Mouse (Mus musculus) left cerebral cortex, adult 18-20 months (tissue): Measurements from ENCODE around the gene Spag5. TPM values are rescaled to one million over a fixed set of nuclear protein-coding genes. Genes with fewer than 3 reads are reported as not detected.
A peak's percentile ranks its signal among the peaks of the same experiment; 100 is the strongest.

Experiments used
- DNase-seq, 2 experiments: peaks; one replicate each; pipeline ENCODE4 v3.0.0; 2021 to 2022; ENCODE audit warnings: low spot score in 2 of 2, mixed read lengths in 1 of 2
- total RNA-seq, 2 experiments: library from RNA; stranded (reverse); gene quantifications; 2 replicates each; pipeline ENCODE4 v1.2.3; 2021

The Spag5 gene
- total RNA-seq, 2 experiments from 2014 or later: 9.8 to 11.3 TPM

GRCm38 (mm10) chr11:78347908-78348307 lies 46.6 kb downstream of the Spag5 start:
- no peak for DNase-seq

GRCm38 (mm10) chr11:78348474-78348873 lies 47.1 kb downstream of the Spag5 start:
- no peak for DNase-seq

GRCm38 (mm10) chr11:78349441-78350358 lies 48.4 kb downstream of the Spag5 start:
- no peak for DNase-seq

GRCm38 (mm10) chr11:78353081-78353480 lies 51.8 kb downstream of the Spag5 start:
- no peak for DNase-seq

- DNase-seq: no peak
Measured at GRCm38 (mm10) chr11:78354905-78355304, 53.6 kb downstream of the Spag5 start.

- DNase-seq: peak; percentile 58 to 77
Measured at GRCm38 (mm10) chr11:78355471-78356238, 54.3 kb downstream of the Spag5 start.

- DNase-seq: peak in 1 of 2 experiments; percentile 42
Measured at GRCm38 (mm10) chr11:78358330-78359007, 57.1 kb downstream of the Spag5 start.

- DNase-seq: peak; percentile 72 to 81
Measured at GRCm38 (mm10) chr11:78360125-78360788, 58.9 kb downstream of the Spag5 start.

GRCm38 (mm10) chr11:78360789-78361131 lies 59.4 kb downstream of the Spag5 start:
- DNase-seq: no peak

GRCm38 (mm10) chr11:78363309-78364007 lies 62.1 kb downstream of the Spag5 start:
- no peak for DNase-seq

- DNase-seq: no peak
Measured at GRCm38 (mm10) chr11:78364103-78364502, 62.8 kb downstream of the Spag5 start.

GRCm38 (mm10) chr11:78367456-78368225 lies 66.3 kb downstream of the Spag5 start:
- DNase-seq: no peak

GRCm38 (mm10) chr11:78370389-78370788 lies 69.1 kb downstream of the Spag5 start:
- DNase-seq: no peak

- DNase-seq: no peak
Measured at GRCm38 (mm10) chr11:78371711-78372110, 70.4 kb downstream of the Spag5 start.

Other genes with a start within 250 kb of the Spag5 start
- 10 to 100 TPM; 18.4 to 19.0 TPM for gene Eral1, start 221.1 kb upstream of the Spag5 start, total RNA-seq
- 10 to 100 TPM; 29.5 to 30.0 TPM for gene Fam222b, start 206.9 kb upstream of the Spag5 start, total RNA-seq
- gene Traf4, start 135.9 kb upstream of the Spag5 start, total RNA-seq: 1 to 10 TPM; 9.7 TPM
- 1 to 10 TPM; 3.2 to 3.5 TPM for gene Nek8, start 124.9 kb upstream of the Spag5 start, total RNA-seq
- 10 to 100 TPM; 25.3 to 33.8 TPM for gene Tlcd1, start 124.8 kb upstream of the Spag5 start, total RNA-seq
- gene Rpl23a, start 117.9 kb upstream of the Spag5 start, total RNA-seq: 100 to 1,000 TPM; 729 to 741 TPM
- 10 to 100 TPM; 15.2 to 18.0 TPM for gene Rab34, start 113.1 kb upstream of the Spag5 start, total RNA-seq
- 1 to 10 TPM; 5.7 to 6.3 TPM for gene Proca1, start 108.1 kb upstream of the Spag5 start, total RNA-seq
- gene Sdf2, start 55.8 kb upstream of the Spag5 start, total RNA-seq: 10 to 100 TPM; 65.2 to 68.1 TPM
- 10 to 100 TPM; 93.8 to 96.5 TPM for gene Supt6, start 55.5 kb upstream of the Spag5 start, total RNA-seq
- gene 2610507B11Rik, start 39.8 kb upstream of the Spag5 start, total RNA-seq: 100 to 1,000 TPM; 165 to 170 TPM
- gene BC030499, start 10.7 kb upstream of the Spag5 start, total RNA-seq: 10 to 100 TPM; 18.3 to 20.0 TPM
- gene Aldoc, start 21.4 kb downstream of the Spag5 start, total RNA-seq: 100 to 1,000 TPM; 733 to 876 TPM
- gene Pigs, start 26.9 kb downstream of the Spag5 start, total RNA-seq: 10 to 100 TPM; 58.4 to 61.2 TPM
- 10 to 100 TPM; 32.5 to 35.5 TPM for gene Unc119, start 42.0 kb downstream of the Spag5 start, total RNA-seq
- not detected for gene Foxn1, start 85.0 kb downstream of the Spag5 start, total RNA-seq
- not detected for gene Slc13a2, start 120.7 kb downstream of the Spag5 start, total RNA-seq
- 10 to 100 TPM; 10.5 to 13.8 TPM for gene Slc46a1, start 164.2 kb downstream of the Spag5 start, total RNA-seq
- 10 to 100 TPM; 31.3 to 32.5 TPM for gene Sarm1, start 196.2 kb downstream of the Spag5 start, total RNA-seq
- gene Vtn, start 197.6 kb downstream of the Spag5 start, total RNA-seq: 10 to 100 TPM; 75.1 to 84.9 TPM
- gene Sebox, start 201.9 kb downstream of the Spag5 start, total RNA-seq: under 1 TPM; 0.49 to 0.93 TPM
- 10 to 100 TPM; 44.2 to 45.6 TPM for gene Tmem199, start 210.6 kb downstream of the Spag5 start, total RNA-seq
- 100 to 1,000 TPM; 106 to 118 TPM for gene Poldip2, start 210.7 kb downstream of the Spag5 start, total RNA-seq
- 10 to 100 TPM; 35.3 to 36.7 TPM for gene Tnfaip1, start 234.8 kb downstream of the Spag5 start, total RNA-seq
- 10 to 100 TPM; 81.6 to 85.9 TPM for gene Ift20, start 234.8 kb downstream of the Spag5 start, total RNA-seq
- gene Tmem97, start 249.2 kb downstream of the Spag5 start, total RNA-seq: 10 to 100 TPM; 20.5 to 24.6 TPM